Mouse (Mus musculus) MEL (cell line): ENCODE measurements around the gene Krtap6-5.
"Not testable (repeated sequence)": the region's sequence is repeated elsewhere in the genome, so short reads cannot be mapped to it uniquely, and the experiment has no call there.

ENCODE experiments used
- CTCF ChIP-seq, 3 experiments: IDR thresholded peaks in 2 of 3; conservative IDR thresholded peaks in 1 of 3; 2 replicates each; pipeline ENCODE4 v1.5.1; 2011 to 2012; ENCODE audit warnings: low read length in 3 of 3, low read depth in 2 of 3, mild to moderate bottlenecking in 2 of 3, improper control_type of control experiment in 1 of 3, inconsistent platforms in 1 of 3, mixed read lengths in 1 of 3, moderate library complexity in 1 of 3; ENCODE audit not compliant: control insufficient read depth in 1 of 3, insufficient read depth in 1 of 3, poor library complexity in 1 of 3, severe bottlenecking in 1 of 3
- MAFK ChIP-seq: IDR thresholded peaks from 2 replicates; pipeline ENCODE4 v1.6.1; 2011; ENCODE audit warnings: low read depth, mild to moderate bottlenecking, low read length, improper control_type of control experiment, borderline replicate concordance
- POLR2A ChIP-seq, 2 experiments: IDR thresholded peaks; 2 replicates each; pipeline ENCODE4 v1.6.1; 2011 to 2012; ENCODE audit warnings: low read length in 2 of 2, mild to moderate bottlenecking in 2 of 2, control low read depth in 1 of 2, improper control_type of control experiment in 1 of 2, low read depth in 1 of 2, moderate library complexity in 1 of 2; ENCODE audit not compliant: control insufficient read depth in 1 of 2, insufficient read depth in 1 of 2, poor library complexity in 1 of 2
- TBP ChIP-seq: IDR thresholded peaks from 2 replicates; pipeline ENCODE4 v1.8.0; 2011; ENCODE audit warnings: low read depth, low read length, improper control_type of control experiment
- ZKSCAN1 ChIP-seq: IDR thresholded peaks from 2 replicates; pipeline ENCODE4 v1.6.1; 2012; ENCODE audit warnings: low read depth, mild to moderate bottlenecking, inconsistent platforms, low read length, improper control_type of control experiment, moderate library complexity

GRCm38 (mm10) chr16:89014984-89015383 is 32.7 kb downstream of the Krtap6-5 start, which contains the start of gene Gm10229:
- not testable (repeated sequence) for TF ChIP-seq POLR2A (IDR thresholded peaks at IDR 0.05; ENCODE audit: control insufficient read depth in 1 of 2, insufficient read depth in 1 of 2, low read depth in 1 of 2, low read length in 2 of 2, poor library complexity in 1 of 2); MAFK; CTCF (IDR thresholded peaks at IDR 0.05 in 2 of 3, conservative IDR thresholded peaks at IDR 0.05 in 1 of 3; ENCODE audit: control insufficient read depth in 1 of 3, insufficient read depth in 1 of 3, low read depth in 2 of 3, low read length in 3 of 3, poor library complexity in 1 of 3, severe bottlenecking in 1 of 3); ZKSCAN1; TBP
